Mouse (Mus musculus) megakaryocyte, embryonic 14.5 days (primary cell): Measurements from ENCODE around the gene Cebpa.

Experiments used
- FLI1 ChIP-seq: IDR thresholded peaks from 2 replicates; pipeline ENCODE4 v1.6.1; 2012; ENCODE audit warnings: low read length, inconsistent platforms, mixed read lengths
- GATA1 ChIP-seq: IDR thresholded peaks from 3 replicates; pipeline ENCODE4 v1.6.1; 2012; ENCODE audit warnings: mixed read lengths, low read length, inconsistent platforms, borderline replicate concordance

DNA sequence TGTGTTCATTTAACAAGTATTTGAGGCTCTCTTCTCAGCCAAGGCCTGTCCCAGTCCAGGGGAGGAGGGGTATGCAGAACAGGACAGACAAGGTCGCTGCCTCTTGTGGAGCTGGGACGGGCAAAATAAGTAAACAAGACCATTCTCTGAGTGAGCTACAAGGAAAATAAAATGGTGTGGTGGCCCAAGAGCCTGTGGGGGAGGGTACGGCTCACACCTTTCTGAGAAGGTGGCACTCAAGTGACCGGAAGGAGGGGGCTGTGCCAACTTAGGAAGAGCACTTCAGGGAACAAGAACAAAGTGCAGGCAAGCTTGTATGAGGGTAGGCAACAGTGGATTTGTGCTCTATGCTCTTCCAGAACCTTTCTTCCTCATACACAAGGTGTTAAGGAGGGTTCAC lies 6.0 kb upstream of the Cebpa start:
- TF ChIP-seq GATA1 (no peak), FLI1 (no peak)
